Mouse (Mus musculus): ENCODE data around the gene Frzb.

DNA sequence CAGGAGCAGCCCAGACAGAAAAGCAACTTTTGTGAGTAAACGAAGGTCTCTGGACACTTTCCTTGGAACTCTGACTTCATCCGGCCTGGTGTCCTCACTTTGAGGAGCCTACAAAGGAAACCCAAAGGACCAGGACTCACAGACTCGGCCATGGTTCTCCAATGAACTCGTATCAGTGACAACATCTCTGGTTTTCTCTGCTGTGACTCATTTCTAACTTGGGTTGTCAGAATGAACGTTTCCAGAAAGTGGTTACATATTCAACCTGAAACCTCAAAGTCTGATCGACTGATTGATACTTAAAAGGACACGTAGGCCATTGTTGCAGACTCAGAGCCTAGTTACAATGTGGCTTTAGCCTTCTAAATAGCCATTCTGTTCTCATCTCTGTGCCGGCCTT, 14.4 kb upstream of the Frzb start:
- TF ChIP-seq CTCF (IDR thresholded peaks at IDR 0.05; ENCODE audit: insufficient read depth, low read depth, low read length) (no peak), POLR2A (IDR thresholded peaks at IDR 0.05; ENCODE audit: insufficient read depth, low read depth, low read length) (no peak)
